Mouse (Mus musculus) heart, adult 2 months (tissue): ENCODE measurements around the gene Btn2a2.

Source experiments
- CTCF ChIP-seq: fragments of 200-600 bp; IDR thresholded peaks from 2 replicates; pipeline ENCODE4 v1.8.1; 2022; ENCODE audit warnings: antibody characterized with exemption, mild to moderate bottlenecking, moderate library complexity
- POLR2A ChIP-seq: fragments of 200-500 bp; IDR thresholded peaks from 2 replicates; pipeline ENCODE4 v1.6.1; 2011; ENCODE audit warnings: mild to moderate bottlenecking, low read depth, low read length, control low read depth; ENCODE audit not compliant: insufficient read depth

DNA sequence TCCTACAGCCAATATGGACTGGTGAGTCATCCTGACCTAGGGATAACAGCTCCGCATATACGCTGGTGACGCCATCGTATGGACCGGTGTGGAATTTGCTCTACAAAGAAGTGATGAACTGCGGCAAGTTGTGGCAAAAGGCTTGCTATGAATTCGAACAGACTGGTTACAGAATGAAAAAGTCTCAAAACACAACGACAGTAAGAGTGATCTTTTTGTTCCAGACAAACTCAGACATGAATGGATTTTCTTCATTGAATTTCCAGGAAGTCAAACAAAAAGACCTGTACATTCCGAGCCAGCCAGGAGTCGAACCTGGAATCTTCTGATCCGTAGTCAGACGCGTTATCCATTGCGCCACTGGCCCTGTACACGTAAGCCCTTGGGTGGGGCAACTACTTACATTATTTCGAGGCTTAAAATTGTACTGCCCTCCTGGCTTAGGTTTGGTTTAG lies 42.1 kb downstream of the Btn2a2 start:
- TF ChIP-seq CTCF (no peak), POLR2A (no peak)
